Mouse (Mus musculus) frontal cortex, postnatal 10 days (tissue): ENCODE measurements around the gene Pax1.

Experiments used
- DNase-seq, 2 experiments: peaks; one replicate each; pipeline ENCODE4 v3.0.0; 2022; ENCODE audit warnings: low spot score in 2 of 2, mixed read lengths in 1 of 2

Pax1 gene

GRCm38 (mm10) chr2:147372947-147373666, 11.4 kb downstream of the Pax1 start:
- no peak for DNase-seq

GRCm38 (mm10) chr2:147373667-147374007, 11.9 kb downstream of the Pax1 start:
- no peak for DNase-seq

GRCm38 (mm10) chr2:147374245-147374644, 12.5 kb downstream of the Pax1 start:
- DNase-seq = no peak

- no peak for DNase-seq
These were observed 13.4 kb downstream of the Pax1 start for GRCm38 (mm10) chr2:147375019-147375715.

- no peak for DNase-seq
These were observed 17.2 kb downstream of the Pax1 start for GRCm38 (mm10) chr2:147378934-147379333.

GRCm38 (mm10) chr2:147383373-147383772, 21.6 kb downstream of the Pax1 start:
- no peak for DNase-seq

GRCm38 (mm10) chr2:147386949-147387348, 25.2 kb downstream of the Pax1 start:
- no peak for DNase-seq

GRCm38 (mm10) chr2:147409323-147409722, 47.6 kb downstream of the Pax1 start:
- DNase-seq = no peak

GRCm38 (mm10) chr2:147415037-147415436, 53.3 kb downstream of the Pax1 start:
- DNase-seq = no peak

- DNase-seq = no peak
These were observed 63.0 kb downstream of the Pax1 start for GRCm38 (mm10) chr2:147424582-147425255.

- no peak for DNase-seq
These were observed 68.1 kb downstream of the Pax1 start for GRCm38 (mm10) chr2:147429607-147430356.

GRCm38 (mm10) chr2:147433120-147433519, 71.4 kb downstream of the Pax1 start:
- DNase-seq = no peak
